Mouse (Mus musculus) erythroblast, adult 5-6 weeks (primary cell): ENCODE measurements around the gene Gm2310. TPM values are rescaled to one million over a fixed set of nuclear protein-coding genes. Genes with fewer than 3 reads are reported as not detected.
"Not testable (repeated sequence)": the region's sequence is repeated elsewhere in the genome, so short reads cannot be mapped to it uniquely, and the experiment has no call there.

ENCODE experiments used
- ATAC-seq: replicated peaks from 2 replicates; pipeline ENCODE4 v1.8.0; 2016; ENCODE audit warnings: moderate number of reproducible peaks, mild to moderate bottlenecking, moderate TSS enrichment, inconsistent platforms; ENCODE audit not compliant: poor library complexity, low FRiP score, severe bottlenecking
- total RNA-seq, 2 experiments: library from RNA; stranded (forward) in 1 of 2; stranded (reverse) in 1 of 2; fragments of 150-400 nt in 1 of 2; fragments of 200-764, 138-1000 nt in 1 of 2; gene quantifications; 2 replicates each; pipeline versions ENCODE4 v1.2.3 to v1.2.4; 2015 to 2017; ENCODE audit warnings: low replicate concordance in 2 of 2

The Gm2310 gene
- total RNA-seq (2015; ENCODE audit: low replicate concordance), result not detected in 2 replicates
- not detected in 2 replicates for total RNA-seq (2017; ENCODE audit: low replicate concordance)

DNA sequence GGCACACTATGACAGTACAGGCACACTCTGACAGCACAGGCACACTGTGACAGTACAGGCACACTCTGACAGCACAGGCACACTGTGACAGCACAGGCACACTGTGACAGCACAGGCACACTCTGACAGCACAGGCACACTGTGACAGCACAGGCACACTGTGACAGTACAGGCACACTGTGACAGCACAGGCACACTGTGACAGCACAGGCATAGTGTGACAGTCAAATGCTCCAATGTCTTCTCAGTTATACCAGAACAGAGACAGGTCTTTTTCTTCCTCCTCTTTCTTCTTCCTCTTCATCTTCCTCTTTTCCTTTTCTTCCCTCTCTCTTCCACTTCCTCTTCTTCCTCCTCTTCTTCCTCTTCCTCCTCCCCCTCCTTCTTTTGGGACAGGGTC, at the start of gene Gm2310:
Gene Gm2310 (minus strand): TSS at position 101 of the 400 bp plus-strand sequence.
- not testable (repeated sequence) for ATAC-seq

DNA sequence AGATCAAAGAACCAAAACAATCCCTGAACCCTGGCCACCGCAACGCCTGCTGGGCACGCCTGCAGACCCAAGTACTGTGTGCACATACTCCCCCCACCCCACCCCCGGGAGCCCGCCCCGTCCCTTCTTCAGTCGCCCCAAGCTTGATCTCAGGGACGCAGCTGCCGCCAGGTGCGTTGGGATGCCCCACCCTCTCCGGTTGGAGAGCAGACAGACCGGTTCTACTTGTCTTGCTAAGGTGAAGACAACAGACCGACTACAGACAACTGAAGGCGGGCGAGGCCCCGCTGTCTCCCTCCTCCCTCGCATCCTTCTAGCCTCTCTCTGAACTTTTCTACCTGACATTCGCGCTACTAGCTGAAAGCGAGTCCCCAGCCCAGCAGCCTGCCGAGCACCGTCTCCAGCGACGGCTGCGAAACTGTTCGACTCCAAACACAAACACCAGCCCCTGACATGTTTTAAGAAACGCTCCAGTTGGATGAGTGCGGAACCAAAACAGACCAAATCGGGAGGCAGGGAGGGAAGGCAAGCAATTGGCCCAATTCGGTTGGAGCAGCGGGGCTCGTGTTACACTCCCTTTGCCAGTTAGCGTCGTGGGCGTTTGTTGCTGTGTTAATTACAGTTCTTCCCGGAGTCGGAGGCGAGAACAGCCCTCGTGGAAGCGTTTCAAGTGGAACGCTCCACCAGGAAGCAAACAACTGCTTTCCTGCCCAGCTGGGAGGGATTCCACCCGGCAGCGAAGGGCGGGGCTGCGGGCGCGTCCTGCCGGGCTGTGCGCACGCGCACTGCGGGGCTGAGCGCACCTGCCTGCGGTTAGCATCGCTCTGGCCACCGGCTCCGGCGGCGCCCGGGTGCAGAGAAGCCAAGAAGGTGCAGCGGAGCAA, 49.1 kb upstream of the Gm2310 start:
- ATAC-seq, result no peak; the same call in 1 of the 2 replicates

DNA sequence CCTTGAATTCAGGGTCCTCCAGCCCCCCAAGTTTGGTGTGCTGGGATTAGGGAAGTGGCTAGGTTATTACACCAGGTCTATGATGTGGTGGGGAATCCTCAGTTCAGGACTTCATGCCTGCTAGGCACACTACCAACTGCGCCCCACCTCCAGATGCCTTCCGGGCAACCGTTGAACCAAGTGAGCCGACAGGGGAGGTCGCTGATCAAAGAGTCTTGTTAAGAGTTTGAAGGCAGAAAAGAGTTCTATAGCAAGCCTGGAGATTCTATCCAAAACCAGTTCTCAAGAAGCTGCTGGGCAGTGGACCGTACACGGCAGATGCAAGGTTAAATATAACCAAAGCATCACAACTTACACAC, 48.5 kb upstream of the Gm2310 start:
- ATAC-seq, result no peak

DNA sequence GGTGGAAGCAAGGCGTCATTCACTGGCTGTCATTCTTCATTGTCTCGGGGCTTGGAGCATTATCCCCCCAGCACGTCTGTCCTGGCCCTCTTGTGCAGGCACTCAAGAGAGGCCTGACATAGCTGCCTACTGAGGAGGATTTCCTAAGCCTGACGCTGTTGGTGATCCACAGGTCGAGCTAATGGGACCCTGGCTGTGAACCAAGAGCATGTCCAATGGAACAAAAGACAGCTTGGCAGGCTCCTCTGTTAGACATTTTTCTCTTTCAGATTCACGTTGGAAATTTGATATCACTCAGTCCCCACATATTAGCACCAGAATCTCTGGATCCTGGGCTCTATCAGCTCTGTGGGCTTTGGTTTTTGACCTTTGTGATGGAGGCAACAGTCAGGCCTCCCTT, 45.7 kb upstream of the Gm2310 start:
- ATAC-seq, result no peak

DNA sequence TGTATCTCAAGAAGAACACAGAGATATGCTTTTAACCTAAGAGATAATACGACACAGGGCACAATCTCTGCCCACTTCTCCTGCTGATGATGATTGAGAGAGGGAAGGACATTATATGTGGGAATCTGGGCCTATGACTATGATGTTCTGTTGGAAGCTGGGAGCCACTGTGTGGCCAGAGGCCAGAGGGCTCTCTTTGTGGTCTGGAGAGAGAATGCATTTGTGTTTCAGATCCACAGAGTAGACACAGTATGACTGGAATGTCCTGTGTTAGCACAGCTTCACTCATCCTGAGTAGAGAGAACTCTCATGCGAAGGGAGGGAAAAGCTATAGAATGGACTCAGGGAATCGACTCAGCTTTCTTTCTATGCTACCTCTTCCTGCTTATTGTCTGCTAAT, 44.6 kb upstream of the Gm2310 start:
- ATAC-seq, result no peak

DNA sequence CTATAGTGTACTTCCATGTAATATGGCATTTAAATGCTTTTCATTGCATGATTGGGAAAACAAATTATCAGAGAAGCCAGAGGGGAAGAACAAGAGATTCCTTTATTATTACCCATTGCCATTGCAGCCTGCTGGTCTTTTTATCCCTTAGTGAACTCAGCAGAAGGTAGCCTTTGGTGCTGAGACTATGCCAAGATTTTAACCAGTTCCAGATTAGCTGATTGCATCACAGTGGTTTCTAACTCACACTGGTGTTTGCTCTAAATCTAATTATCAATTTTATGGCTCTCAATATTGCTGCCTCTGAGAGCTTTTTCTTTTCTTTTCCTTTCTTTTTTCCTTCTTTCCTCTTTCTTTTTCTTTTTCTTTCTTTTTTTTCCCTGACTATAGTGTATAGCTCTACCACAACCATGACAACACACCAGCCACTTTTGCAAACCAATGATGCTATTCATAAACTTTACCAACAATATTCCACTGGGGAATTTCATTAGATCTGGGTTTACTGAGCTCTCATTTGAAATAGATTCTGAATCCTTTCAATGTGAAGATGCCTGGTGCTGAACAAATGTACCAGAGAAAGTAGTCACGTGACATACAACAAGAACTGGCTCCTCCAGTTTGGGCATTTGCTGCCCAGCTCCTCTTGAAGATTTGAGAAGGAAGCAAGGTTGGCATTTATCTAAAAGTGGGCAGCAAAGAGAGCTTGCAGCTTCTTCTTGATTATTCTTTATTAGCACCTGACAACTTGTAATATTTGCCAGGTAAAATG, 43.9 kb upstream of the Gm2310 start:
- no peak for ATAC-seq

DNA sequence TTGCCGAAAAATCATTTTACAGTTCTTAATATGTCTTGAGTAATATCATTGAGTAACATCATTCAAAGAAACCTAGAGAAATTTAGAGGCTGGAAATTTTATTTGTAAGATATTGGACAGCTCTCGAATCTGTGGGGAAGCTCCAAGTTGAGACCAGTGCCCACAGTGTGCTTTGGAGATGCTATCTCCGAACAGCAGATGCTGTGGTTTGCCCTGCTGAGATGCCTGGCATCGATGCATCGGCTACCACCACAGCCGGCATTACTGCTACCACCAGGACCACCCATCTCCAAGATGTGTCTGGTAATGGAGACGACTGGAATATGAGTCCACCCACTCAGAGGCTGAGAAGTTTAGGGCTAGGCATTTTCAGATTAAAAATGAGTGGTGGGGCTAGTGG, 43.0 kb upstream of the Gm2310 start:
- ATAC-seq, result no peak

DNA sequence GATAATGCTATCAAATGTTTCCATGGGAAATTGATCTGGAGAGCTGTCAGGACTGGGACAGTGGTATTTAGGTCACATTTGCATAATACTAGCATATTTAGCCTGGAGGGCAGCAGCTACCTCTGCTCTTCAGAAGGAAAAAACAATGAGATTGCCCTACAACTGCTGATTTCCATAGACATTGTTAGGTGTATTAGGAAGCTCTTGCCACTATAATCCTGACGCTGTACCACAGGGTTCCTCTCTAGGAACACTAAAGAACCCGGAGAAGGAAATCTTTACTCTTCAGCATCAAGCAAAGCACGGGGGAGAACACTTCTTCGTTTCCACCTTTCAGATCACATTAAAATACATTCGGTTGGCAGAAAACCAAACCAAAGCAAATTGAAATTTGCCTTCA, 11.4 kb upstream of the Gm2310 start:
- no peak for ATAC-seq

DNA sequence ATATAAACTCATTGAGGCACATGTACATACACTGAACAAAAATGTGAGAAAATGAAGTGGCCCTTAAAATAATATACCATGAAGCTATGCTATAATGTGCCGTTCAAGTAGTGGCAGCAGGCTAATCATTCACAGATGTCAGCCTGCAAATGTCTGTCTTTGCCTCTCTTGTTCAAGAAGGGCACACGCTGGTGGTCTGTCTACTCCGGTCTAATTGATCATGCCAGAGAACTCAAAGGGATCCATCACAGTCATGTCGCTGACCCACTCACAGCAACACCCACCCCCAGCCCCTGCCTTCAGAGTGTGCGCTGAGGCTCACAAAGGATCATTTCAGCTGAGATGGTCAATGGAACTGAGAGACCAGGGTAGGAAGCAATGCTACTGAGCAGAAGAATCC, 6.8 kb downstream of the Gm2310 start:
- ATAC-seq, result no peak

DNA sequence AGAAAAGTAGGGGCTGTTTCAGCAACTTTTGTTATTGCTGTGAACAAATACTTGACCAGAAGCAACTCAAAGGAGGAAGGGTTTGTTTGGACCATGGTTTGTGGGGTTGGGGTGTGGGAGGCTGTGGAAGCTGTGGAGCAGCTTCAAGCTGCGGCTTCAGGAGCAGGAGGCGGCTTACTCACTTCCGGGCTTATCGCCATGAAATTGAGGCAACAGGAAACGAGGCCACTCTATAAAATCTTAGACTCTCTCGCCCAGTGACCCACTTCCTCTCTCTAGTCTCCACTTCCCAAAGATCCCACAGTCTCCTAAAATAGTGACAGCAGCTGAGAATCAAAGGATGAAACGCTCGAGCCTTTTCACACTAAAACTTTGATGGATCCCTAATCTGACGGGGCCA, 7.9 kb downstream of the Gm2310 start:
- no peak for ATAC-seq

DNA sequence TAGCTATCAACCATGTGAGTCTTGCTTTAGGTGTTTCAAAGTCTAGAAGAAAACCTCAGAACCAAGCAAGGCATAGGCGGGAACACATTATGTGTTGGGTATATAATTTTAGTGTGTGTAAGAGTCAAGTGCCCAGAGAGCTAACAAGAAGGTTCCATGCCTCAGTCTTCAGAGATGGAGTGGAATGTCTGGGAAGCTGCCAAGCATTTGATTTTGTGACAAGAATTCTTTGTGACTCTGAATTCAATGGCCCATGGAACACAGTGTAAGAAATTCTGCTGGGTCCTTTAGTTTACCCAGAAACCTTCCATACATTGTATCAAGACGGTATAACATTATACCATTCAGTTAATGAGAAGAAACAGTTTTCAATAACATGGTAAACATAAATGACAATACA, 17.3 kb downstream of the Gm2310 start:
- no peak for ATAC-seq

DNA sequence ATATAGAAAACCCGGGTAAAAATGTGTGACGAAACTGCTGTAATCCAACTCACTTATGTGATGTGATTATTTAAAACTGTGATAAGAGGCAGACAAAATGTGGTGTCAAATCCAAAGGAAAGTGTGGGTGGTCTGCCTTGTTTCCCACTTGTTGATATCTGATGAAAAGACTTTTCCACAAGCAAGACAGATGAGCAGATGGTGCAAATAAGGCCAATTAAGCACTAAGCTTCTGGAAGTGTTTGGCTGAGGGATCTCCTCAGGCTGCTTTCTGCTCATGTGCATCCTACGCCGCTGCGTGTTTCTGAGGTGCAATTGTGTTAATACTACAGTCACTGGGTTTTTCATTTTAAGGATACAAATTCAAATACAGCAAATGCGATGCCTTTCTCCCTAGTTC, 34.5 kb downstream of the Gm2310 start:
- no peak for ATAC-seq

DNA sequence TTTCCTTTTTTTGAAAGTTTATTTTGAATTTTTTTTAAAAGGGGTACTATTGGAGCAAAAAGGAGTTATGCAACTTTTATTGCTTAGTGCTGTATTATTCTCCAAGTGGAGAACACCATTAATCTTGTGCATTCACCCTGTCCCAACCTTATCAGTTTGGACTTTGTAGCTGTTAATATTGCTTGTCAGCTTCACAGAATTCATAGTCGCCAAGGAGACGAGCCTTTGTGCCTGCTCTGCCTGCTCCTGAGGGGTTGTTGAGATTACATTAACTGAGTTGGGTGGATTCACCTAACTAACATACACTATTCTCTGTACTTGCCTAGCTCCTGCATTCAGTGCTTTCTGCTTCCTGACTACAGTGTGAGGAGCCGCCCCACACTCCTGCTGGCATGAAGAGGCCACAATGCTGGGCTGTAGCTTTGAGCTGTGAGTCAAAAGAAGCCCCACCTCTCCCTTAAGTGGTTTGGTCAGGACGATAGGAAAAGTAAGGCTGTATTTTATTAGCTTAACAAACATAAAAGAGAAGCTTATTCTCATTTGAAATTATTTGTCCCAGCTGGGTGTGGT, 50.7 kb downstream of the Gm2310 start:
- no peak for ATAC-seq

Other genes starting within 250 kb of the Gm2310 start
- 40.3 and 41.7 TPM in 2 replicates for gene Nipbl, start 75.5 kb downstream of the Gm2310 start, total RNA-seq (2015; ENCODE audit: low replicate concordance)
- gene Nipbl, start 75.5 kb downstream of the Gm2310 start, total RNA-seq (2017; ENCODE audit: low replicate concordance), result 49.8 and 56.5 TPM in 2 replicates
- gene Slc1a3, start 190.8 kb upstream of the Gm2310 start, total RNA-seq (2015; ENCODE audit: low replicate concordance), result 0.38 and 0.84 TPM in 2 replicates
- 0.34 and 1.5 TPM in 2 replicates for gene Slc1a3, start 190.8 kb upstream of the Gm2310 start, total RNA-seq (2017; ENCODE audit: low replicate concordance)